Mouse (Mus musculus): Measurements from ENCODE around the gene Tarm1. TPM values are rescaled to one million over a fixed set of nuclear protein-coding genes. Genes with fewer than 3 reads are reported as not detected.

The Tarm1 gene
- polyA plus RNA-seq, 1 experiment: 0.04 TPM

GRCm38 (mm10) chr7:3450671-3451070 lies 51.8 kb downstream of the Tarm1 start:
- no peak for TF ChIP-seq GATA1 (IDR thresholded peaks at IDR 0.05; ENCODE audit: low read length)

- no peak for TF ChIP-seq GATA1 (IDR thresholded peaks at IDR 0.05; ENCODE audit: low read length)
Measured at GRCm38 (mm10) chr7:3448737-3449454, 53.5 kb downstream of the Tarm1 start.

GRCm38 (mm10) chr7:3447026-3447425 lies 55.4 kb downstream of the Tarm1 start:
- no peak for TF ChIP-seq GATA1 (IDR thresholded peaks at IDR 0.05; ENCODE audit: low read length)

GRCm38 (mm10) chr7:3446584-3446983 lies 55.8 kb downstream of the Tarm1 start:
- TF ChIP-seq GATA1 (IDR thresholded peaks at IDR 0.05; ENCODE audit: low read length): no peak

- TF ChIP-seq GATA1 (IDR thresholded peaks at IDR 0.05; ENCODE audit: low read length): no peak
Measured at GRCm38 (mm10) chr7:3444678-3445077, 57.7 kb downstream of the Tarm1 start.

GRCm38 (mm10) chr7:3442476-3443062 lies 59.9 kb downstream of the Tarm1 start:
- no peak for TF ChIP-seq GATA1 (IDR thresholded peaks at IDR 0.05; ENCODE audit: low read length)

- no peak for TF ChIP-seq GATA1 (IDR thresholded peaks at IDR 0.05; ENCODE audit: low read length)
Measured at GRCm38 (mm10) chr7:3440526-3440925, 61.9 kb downstream of the Tarm1 start.

- TF ChIP-seq GATA1 (IDR thresholded peaks at IDR 0.05; ENCODE audit: low read length): no peak
Measured at GRCm38 (mm10) chr7:3439984-3440383, 62.4 kb downstream of the Tarm1 start.

- TF ChIP-seq GATA1 (IDR thresholded peaks at IDR 0.05; ENCODE audit: low read length): no peak
Measured at GRCm38 (mm10) chr7:3437941-3438340, 64.5 kb downstream of the Tarm1 start.

Other genes with a start within 250 kb of the Tarm1 start
- gene Myadm, start 213.5 kb downstream of the Tarm1 start, polyA plus RNA-seq (2012): 0.01 TPM in 1 of 2 replicates, not detected in the other
- gene Prkcg, start 213.4 kb downstream of the Tarm1 start, polyA plus RNA-seq (2012): not detected in 2 replicates
- not detected in 2 replicates for gene Cacng7, start 169.7 kb downstream of the Tarm1 start, polyA plus RNA-seq (2012)
- not detected in 2 replicates for gene Cacng8, start 111.9 kb downstream of the Tarm1 start, polyA plus RNA-seq (2012)
- gene Cacng6, start 78.4 kb downstream of the Tarm1 start, polyA plus RNA-seq (2012): not detected in 2 replicates
- gene Oscar, start 113.5 kb upstream of the Tarm1 start, polyA plus RNA-seq (2012): not detected in 2 replicates
- 24.6 and 27.8 TPM in 2 replicates for gene Ndufa3, start 114.7 kb upstream of the Tarm1 start, polyA plus RNA-seq (2012)
- 61.8 and 88.2 TPM in 2 replicates for gene Tfpt, start 127.3 kb upstream of the Tarm1 start, polyA plus RNA-seq (2012)
- gene Prpf31, start 127.4 kb upstream of the Tarm1 start, polyA plus RNA-seq (2012): 110 and 112 TPM in 2 replicates
- gene Cnot3, start 142.6 kb upstream of the Tarm1 start, polyA plus RNA-seq (2012): 785 and 904 TPM in 2 replicates
- 20.3 and 21.6 TPM in 2 replicates for gene Leng1, start 163.2 kb upstream of the Tarm1 start, polyA plus RNA-seq (2012)
- gene Tmc4, start 174.9 kb upstream of the Tarm1 start, polyA plus RNA-seq (2012): 0.55 and 0.80 TPM in 2 replicates
- 105 and 122 TPM in 2 replicates for gene Tsen34, start 190.2 kb upstream of the Tarm1 start, polyA plus RNA-seq (2012)
- 87.2 and 108 TPM in 2 replicates for gene Mboat7, start 190.9 kb upstream of the Tarm1 start, polyA plus RNA-seq (2012)
- 450 and 1,340 TPM in 2 replicates for gene Rps9, start 201.4 kb upstream of the Tarm1 start, polyA plus RNA-seq (2012)
- gene Pirb, start 217.8 kb upstream of the Tarm1 start, polyA plus RNA-seq (2012): 0.02 and 0.03 TPM in 2 replicates